Mouse (Mus musculus) liver, adult (tissue): ENCODE data around the gene Hbb-bt.

Source experiments
- GATA4 ChIP-seq: IDR thresholded peaks from 2 replicates; pipeline ENCODE4 v1.6.1; 2014; ENCODE audit warnings: mild to moderate bottlenecking, low read length; ENCODE audit not compliant: insufficient replicate concordance

Hbb-bt gene

DNA sequence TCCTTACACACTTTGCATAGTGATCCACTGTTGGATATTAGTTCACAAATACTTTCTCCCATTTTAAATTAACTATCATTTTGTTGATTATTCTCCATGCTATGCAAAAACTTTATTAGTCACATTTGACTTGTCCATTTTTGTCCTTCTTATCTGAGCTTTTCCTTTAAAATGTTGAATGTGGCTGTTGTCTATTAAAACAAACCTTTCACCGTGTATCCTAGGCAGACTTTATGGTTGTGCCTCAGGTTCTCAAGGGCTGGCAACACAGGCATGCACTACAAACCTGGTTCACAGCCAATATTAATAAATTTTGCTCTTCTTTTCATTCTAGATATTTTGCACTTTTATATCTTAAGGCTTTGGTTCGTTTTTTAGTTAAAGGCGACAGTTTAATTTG lies 3.0 kb downstream of the Hbb-bt start:
- TF ChIP-seq GATA4: no peak

DNA sequence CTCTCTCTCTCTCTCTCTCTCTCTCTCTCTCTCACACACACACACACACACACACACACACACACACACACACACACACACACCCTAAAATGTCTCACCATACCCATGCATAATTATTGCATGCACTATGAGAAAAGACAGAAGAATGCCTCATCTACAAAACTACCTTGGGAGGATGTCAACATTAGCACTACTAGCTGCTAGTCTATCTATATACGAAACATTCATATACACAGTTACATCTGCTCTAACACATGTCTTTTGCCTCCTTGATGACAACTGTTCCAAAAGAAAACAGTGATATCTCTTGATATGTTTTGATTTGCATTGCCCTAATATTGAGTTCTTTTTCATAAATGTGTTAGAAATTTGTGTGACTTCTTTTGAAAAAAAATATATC lies 3.5 kb downstream of the Hbb-bt start:
- no peak for TF ChIP-seq GATA4

DNA sequence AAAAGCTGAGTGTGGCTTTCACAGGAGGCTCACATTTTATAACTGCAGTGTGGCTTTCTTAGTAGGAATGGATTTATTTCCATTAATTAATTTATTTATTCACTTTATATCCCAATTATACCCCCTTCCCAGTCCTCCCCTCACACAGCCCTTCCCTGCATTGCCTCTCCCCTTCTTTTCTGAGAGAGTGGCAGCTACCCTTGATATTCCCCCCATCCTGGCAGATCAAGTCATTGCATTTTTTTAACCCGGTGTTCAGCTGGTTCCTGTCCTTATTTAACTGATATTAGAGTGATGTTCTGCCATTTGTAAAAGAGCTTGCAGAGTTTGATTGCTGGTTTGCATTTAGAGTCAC lies 4.0 kb downstream of the Hbb-bt start:
- TF ChIP-seq GATA4: no peak

DNA sequence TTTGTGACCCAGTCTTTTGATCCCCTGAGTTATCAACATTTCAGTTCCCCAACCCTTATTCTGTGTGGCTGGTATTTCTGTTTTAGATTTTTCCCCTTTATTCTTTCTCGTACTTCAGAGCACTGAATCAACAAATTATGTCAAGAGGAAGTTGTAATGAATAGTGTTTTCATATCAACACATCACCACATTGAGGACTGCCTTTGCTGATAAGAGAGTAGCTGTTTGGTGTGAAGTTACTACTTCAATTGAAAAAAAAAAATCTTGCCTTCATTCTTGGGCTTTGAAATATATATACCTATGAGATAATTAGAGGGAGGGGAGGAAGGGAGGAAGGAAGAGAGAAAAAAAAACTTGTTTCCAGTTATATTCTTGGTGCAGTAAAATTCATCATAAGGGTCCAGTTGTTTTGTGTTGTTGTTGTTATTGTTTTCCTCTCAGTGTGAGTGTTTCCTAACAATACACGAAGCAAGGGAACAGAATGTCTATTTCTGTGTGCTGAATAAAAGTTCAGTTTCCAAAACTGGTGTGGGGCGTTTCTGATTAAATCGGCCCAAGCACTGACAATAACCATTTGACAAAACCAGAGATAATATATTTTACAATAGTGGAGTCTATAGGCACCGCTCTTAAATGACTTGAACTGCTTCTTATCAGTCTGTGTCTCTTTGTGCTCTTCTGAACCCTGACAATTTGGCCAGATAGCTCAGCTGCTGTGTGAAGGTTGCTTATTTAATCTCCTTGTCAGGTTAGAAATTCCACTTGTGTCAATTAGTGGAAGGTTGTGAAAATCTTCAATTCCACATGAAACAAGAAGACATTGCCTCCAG lies 4.6 kb downstream of the Hbb-bt start:
- TF ChIP-seq GATA4: no peak

DNA sequence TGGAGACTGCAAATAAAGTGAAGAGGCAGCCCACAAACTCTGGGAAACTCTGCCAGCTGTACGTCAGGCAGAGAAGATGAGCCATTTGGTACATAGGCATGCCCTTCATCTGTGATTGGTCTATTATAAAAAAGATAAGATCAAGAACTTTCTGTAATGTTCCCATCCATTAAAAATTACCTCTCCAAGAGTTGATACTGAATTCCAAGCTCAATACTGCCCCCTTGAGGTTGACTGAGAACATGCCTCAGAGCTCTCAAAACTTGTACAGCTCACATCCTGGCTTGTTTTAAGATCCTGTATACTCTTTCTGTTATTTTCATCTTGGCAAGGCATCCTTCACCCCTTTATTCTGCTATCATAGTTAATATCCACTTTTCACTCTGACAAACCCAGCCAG lies 6.9 kb downstream of the Hbb-bt start:
- no peak for TF ChIP-seq GATA4

DNA sequence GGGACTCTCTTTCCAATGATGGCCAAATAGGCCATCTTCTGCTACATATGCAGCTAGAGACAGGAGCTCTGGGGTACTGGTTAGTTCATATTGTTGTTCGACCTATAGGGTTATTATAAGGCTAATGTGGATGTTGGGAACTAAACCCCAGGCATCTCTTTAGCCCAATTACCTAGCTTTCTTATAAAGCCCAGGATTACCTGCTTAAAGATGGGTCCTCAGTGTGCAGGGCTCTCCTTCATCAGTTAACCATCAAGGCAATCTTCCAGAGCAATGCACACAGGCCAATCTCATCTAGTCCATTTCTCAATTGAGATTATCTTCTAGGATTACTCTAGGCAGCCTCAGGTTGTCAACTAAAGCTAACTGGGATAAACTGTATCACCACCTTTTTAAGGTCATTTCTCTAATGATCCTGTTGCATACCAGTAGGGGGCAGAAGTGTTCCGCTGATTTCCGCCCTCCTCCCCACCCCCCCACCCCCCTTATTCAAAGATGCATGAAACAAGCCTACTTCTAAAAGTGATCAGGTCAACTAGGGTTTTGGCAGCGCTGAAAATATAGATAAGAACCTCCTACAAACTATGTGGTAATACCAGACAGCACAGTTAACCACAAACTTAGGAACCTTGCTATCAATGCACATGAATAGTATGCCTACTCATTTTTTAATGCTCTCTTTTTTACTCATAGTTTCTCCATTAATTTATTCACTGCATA lies 21.0 kb downstream of the Hbb-bt start:
- TF ChIP-seq GATA4: no peak

DNA sequence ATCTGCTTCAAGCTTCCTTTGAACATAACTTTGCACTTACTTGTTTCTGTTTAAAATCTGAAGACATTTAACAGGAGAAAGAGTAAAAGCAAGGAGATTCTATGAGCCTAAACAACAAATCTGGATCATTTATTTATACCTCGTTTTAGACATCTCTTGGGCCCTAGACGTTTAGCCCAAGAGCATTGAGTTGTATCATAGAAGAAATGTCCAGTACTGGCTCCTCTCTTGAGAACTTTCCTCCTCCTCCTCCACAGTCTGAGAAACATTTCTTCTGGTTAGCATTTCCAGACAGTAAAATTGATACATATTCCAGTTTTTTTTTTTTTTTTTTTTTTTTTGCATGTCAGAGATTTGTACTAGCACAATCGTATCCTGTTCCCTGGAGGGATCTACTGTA lies 22.1 kb downstream of the Hbb-bt start, which contains the start of gene Olfr67:
Olfr67 (minus strand) TSS at position 101 of the 400 bp plus-strand sequence.
- no peak for TF ChIP-seq GATA4

DNA sequence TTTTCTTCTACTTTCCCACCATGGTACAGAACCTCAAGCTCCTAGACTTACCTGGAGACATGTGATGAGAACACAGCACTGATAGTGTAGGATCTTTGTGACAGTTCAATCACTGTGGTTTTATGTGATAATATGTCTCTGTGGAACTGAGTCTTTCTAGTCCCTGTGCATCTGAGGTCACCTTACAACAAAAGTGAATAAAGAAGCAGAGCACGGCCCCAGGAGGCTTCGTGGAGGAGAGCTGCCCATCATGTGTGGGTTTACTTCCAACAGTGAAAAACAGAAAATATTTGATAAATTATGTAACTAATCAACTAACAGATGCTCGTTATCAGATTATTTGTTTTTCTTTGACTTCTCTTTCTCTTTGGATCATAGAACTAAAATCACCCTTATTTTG lies 34.2 kb downstream of the Hbb-bt start, which contains the start of gene Olfr68:
Olfr68 (minus strand) TSS at position 101 of the 400 bp plus-strand sequence.
- TF ChIP-seq GATA4: no peak

DNA sequence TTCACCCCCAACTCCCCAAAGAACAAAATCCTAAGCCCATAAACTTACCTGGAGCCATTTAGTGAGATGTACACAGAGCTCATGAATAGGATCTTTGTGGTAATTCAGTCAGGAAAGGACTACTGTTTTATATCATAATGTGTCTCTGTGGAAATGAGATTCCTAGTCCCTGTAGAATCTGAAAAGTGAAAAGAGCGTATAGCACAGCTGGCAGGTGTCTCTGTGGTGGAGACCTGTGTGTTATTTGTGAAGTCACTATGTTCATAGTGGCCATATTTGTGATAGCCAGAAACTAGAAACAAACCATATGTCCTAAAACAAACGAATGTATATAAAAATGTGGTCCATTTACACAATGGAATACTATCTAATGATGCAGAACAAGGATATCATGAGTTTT lies 42.3 kb downstream of the Hbb-bt start, which contains the start of gene Olfr69:
Olfr69 (minus strand) TSS at position 101 of the 400 bp plus-strand sequence.
- TF ChIP-seq GATA4: no peak
